Mouse (Mus musculus): ENCODE data around the gene 1700025G04Rik. TPM values are rescaled to one million over a fixed set of nuclear protein-coding genes. Genes with fewer than 3 reads are reported as not detected.

1700025G04Rik gene
- 18.3 TPM for polyA plus RNA-seq (2015; fragmentation: Illumina TruSeq; extraction: RNeasy Lipid Tissue Mini Kit (QIAGEN cat#74804); ENCODE audit: insufficient read depth, low replicate concordance)

DNA sequence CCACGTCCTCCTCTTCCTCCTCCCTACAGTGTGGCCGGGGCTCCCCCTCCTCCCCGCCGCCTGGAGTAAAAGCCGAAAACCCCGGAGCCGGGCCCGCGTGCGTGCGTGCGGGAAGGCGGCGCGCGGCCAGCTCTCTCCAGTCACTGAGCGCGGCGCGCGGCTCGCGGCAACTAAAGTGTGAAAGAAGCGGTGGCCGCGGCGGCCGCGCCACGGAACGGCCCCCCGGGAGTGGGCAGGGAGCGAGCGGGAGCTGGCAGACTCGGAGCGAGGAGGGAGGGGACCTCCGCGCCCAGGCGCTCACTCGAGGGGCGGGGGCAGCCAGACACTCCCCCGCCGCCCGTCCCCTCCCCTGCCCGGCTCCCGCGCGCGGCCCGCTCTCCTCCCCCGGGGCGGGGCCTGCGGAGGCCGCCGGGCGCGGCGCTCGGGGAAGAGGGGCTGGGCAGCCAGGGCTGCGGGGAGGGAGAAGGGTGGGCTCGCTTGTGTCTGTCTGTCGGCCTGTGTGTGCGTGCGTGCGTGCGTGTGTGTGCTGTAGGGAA, at the start of gene 1700025G04Rik:
Gene 1700025G04Rik, minus strand, starts transcription at position 108 of the 536 bp plus-strand sequence.

Data from spleen, adult 10 weeks (tissue).